Mouse (Mus musculus) midbrain, postnatal 0 days (tissue): ENCODE measurements at regions not wholly inside any gene's neighbourhood (a gene's known extent, or its start where the extent isn't known, plus 50 kb on each side); places are given as distances from the start of the nearest gene placed in this dataset.

Experiments
- ATAC-seq: fragments of 200-750 bp; cut with Nextera tagmentation; 2 replicates; pipeline ENCODE4 v1.8.0; 2017; ENCODE audit warnings: moderate number of reproducible peaks, mild to moderate bottlenecking, moderate TSS enrichment, moderate library complexity; ENCODE audit not compliant: low FRiP score
- DNase-seq: peaks from one replicate; pipeline ENCODE4 v3.0.0-alpha.2; 2015; ENCODE audit warnings: low spot score
- H3K27ac ChIP-seq: fragments of 300-500 bp; sonication (generic); 2 replicates; pipeline ENCODE4 v1.5.1; 2014; ENCODE audit warnings: low read depth, mild to moderate bottlenecking, low read length, mixed read lengths
- H3K27me3 ChIP-seq: fragments of 300-500 bp; sonication (generic); 2 replicates; pipeline ENCODE4 v1.6.1; 2014; ENCODE audit warnings: low read length, control low read depth, mixed read lengths; ENCODE audit not compliant: insufficient read depth
- H3K36me3 ChIP-seq: fragments of 300-500 bp; sonication (generic); 2 replicates; pipeline ENCODE4 v1.6.1; 2014; ENCODE audit warnings: low read length, control low read depth, mixed read lengths; ENCODE audit not compliant: insufficient read depth
- H3K4me1 ChIP-seq: fragments of 300-500 bp; sonication (generic); 2 replicates; pipeline ENCODE4 v1.6.1; 2014; ENCODE audit warnings: mild to moderate bottlenecking, control low read depth, antibody characterized with exemption, low read length, mixed read lengths; ENCODE audit not compliant: insufficient read depth
- H3K4me2 ChIP-seq: fragments of 300-500 bp; sonication (generic); 2 replicates; pipeline ENCODE4 v1.6.1; 2014; ENCODE audit warnings: low read depth, mild to moderate bottlenecking, low read length, mixed read lengths; ENCODE audit not compliant: poor library complexity, severe bottlenecking
- H3K4me3 ChIP-seq: fragments of 300-500 bp; sonication (generic); 2 replicates; pipeline ENCODE4 v1.5.1; 2014; ENCODE audit warnings: low read depth, mild to moderate bottlenecking, low read length, moderate library complexity
- H3K9ac ChIP-seq: fragments of 300-500 bp; sonication (generic); replicated peaks from 2 replicates; pipeline ENCODE4 v1.6.1; 2014; ENCODE audit warnings: mild to moderate bottlenecking, low read length, moderate library complexity, mixed read lengths; ENCODE audit not compliant: poor library complexity, severe bottlenecking
- H3K9me3 ChIP-seq: fragments of 300-500 bp; sonication (generic); 2 replicates; pipeline ENCODE4 v1.6.1; 2016; ENCODE audit warnings: low read length, control low read depth
- CTCF ChIP-seq: IDR thresholded peaks from 2 replicates; pipeline ENCODE4 v1.5.1; 2016; ENCODE audit warnings: antibody characterized with exemption, mild to moderate bottlenecking
- WGBS: fragments of 180-500 bp; shearing (Covaris S2); extraction: QIAGEN DNeasy Blood & Tissue Kit; methylation state at CpG from one replicate; pipeline ENCODE4 v1.1.7; 2014; 5-methylcytosine and 5-hydroxymethylcytosine counted together

GRCm38 (mm10) chr10:19432515-19432914, 76.2 kb downstream of the Olig3 start:
- 89% methylated on average over 4 of the region's 4 CpGs for WGBS
- H3K4me2 ChIP-seq: no peak overlapping the region
- H3K27ac ChIP-seq: no peak overlapping the region
- H3K9ac ChIP-seq: no peak overlapping the region
- ATAC-seq (no peak), DNase-seq (no peak)
- no peaks in the 10 kb centered on the region for H3K36me3 ChIP-seq
- H3K27me3 ChIP-seq: no peaks in the 10 kb centered on the region
- no peaks in the 10 kb centered on the region for H3K4me1 ChIP-seq
- TF ChIP-seq CTCF: no peak
- H3K9me3 ChIP-seq: no peaks in the 10 kb centered on the region
- H3K4me3 ChIP-seq: no peak overlapping the region

GRCm38 (mm10) chr10:19434661-19435060, 78.3 kb downstream of the Olig3 start:
- Histone ChIP-seq H3K4me1 (no peaks in the 10 kb centered on the region), H3K4me2 (no peak overlapping the region), H3K27ac (no peak overlapping the region), H3K9me3 (no peaks in the 10 kb centered on the region), H3K27me3 (no peaks in the 10 kb centered on the region), H3K9ac (no peak overlapping the region), H3K36me3 (no peaks in the 10 kb centered on the region), H3K4me3 (no peak overlapping the region)
- no peak for ATAC-seq
- DNase-seq: no peak
- whole genome bisulfite sequencing: 81% methylated on average over 6 of the region's 6 CpGs
- TF ChIP-seq CTCF: no peak

GRCm38 (mm10) chr10:19441807-19442206, 85.5 kb downstream of the Olig3 start:
- no peak for ATAC-seq
- Histone ChIP-seq H3K36me3 (no peaks in the 10 kb centered on the region), H3K4me2 (no peak overlapping the region), H3K4me1 (no peaks in the 10 kb centered on the region), H3K27ac (no peak overlapping the region), H3K4me3 (no peak overlapping the region), H3K9ac (no peak overlapping the region), H3K27me3 (no peaks in the 10 kb centered on the region), H3K9me3 (no peaks in the 10 kb centered on the region)
- WGBS: 19% methylated on average over 12 of the region's 12 CpGs
- no peak for DNase-seq
- TF ChIP-seq CTCF: no peak

- Histone ChIP-seq H3K27me3 (0 out of 2 replicates have a peak, but pooled peaks cover 1% of the 10 kb centered on the region), H3K9ac (no peak overlapping the region), H3K27ac (no peak overlapping the region), H3K4me2 (no peak overlapping the region), H3K9me3 (no peaks in the 10 kb centered on the region), H3K4me1 (no peaks in the 10 kb centered on the region), H3K36me3 (no peaks in the 10 kb centered on the region), H3K4me3 (no peak overlapping the region)
- no peak for TF ChIP-seq CTCF
- 28% methylated on average over 8 of the region's 8 CpGs for WGBS
- ATAC-seq (no peak), DNase-seq (no peak)
These were observed 87.2 kb downstream of the Olig3 start for GRCm38 (mm10) chr10:19443516-19443915.

- no peaks in the 10 kb centered on the region for H3K4me1 ChIP-seq
- H3K9me3 ChIP-seq: no peaks in the 10 kb centered on the region
- H3K9ac ChIP-seq: no peak overlapping the region
- no peak for ATAC-seq
- H3K4me2 ChIP-seq: no peak overlapping the region
- H3K36me3 ChIP-seq: no peaks in the 10 kb centered on the region
- no peak overlapping the region for H3K4me3 ChIP-seq
- WGBS: 28% methylated on average over 12 of the region's 12 CpGs
- H3K27ac ChIP-seq: no peak overlapping the region
- no peak for DNase-seq
- H3K27me3 ChIP-seq: 0 out of 2 replicates have a peak, but pooled peaks cover 11% of the 10 kb centered on the region
- no peak for TF ChIP-seq CTCF
These were observed 92.7 kb downstream of the Olig3 start for GRCm38 (mm10) chr10:19448838-19449559.

GRCm38 (mm10) chr10:19459053-19459452, 102.7 kb downstream of the Olig3 start:
- H3K9ac ChIP-seq: peak overlapping the region; percentile 36; the same call in 1 of the 2 replicates
- no peak for TF ChIP-seq CTCF
- H3K27ac ChIP-seq: no peak overlapping the region
- no peaks in the 10 kb centered on the region for H3K4me1 ChIP-seq
- 0 out of 2 replicates have a peak, but pooled peaks cover 3% of the 10 kb centered on the region for H3K27me3 ChIP-seq
- H3K4me2 ChIP-seq: peak overlapping the region; percentile 46
- WGBS: 9% methylated on average over 11 of the region's 11 CpGs
- no peaks in the 10 kb centered on the region for H3K9me3 ChIP-seq
- DNase-seq (no peak), ATAC-seq (no peak; the same call in 1 of the 2 replicates)
- peak overlapping the region; percentile 21 for H3K4me3 ChIP-seq
- no peaks in the 10 kb centered on the region for H3K36me3 ChIP-seq
